Comparison of ENCODE assay signal across 9 mouse cellular contexts in genomic region chr11:45959598-45959997, GRCm38 (mm10). TPM values are rescaled to one million over a fixed set of nuclear protein-coding genes. Genes with fewer than 3 reads are reported as not detected.
DNase-seq lines count a peak whose midpoint lies in the region; ATAC-seq lines count a peak whose summit lies in the region.
"Had no signal": no experiment of that assay in that cellular context is flagged by ENCODE, and none has a peak within 500 bp of the region (broad histone marks: within the 10 kb centered on the region; RNA-seq: fewer than 3 reads in every experiment).

No protein-coding gene starts in this region.

- H3K4me1 ChIP-seq in midbrain, embryonic 11.5 days (ENCODE audit: control insufficient read depth, insufficient read depth, low read length) = no peaks in the 10 kb centered on the region
- H3K4me1 ChIP-seq in midbrain, embryonic 15.5 days = peaks cover 4% of the 10 kb centered on the region
- peaks cover 3% of the 10 kb centered on the region; the same call in 1 of the 2 replicates for H3K4me1 ChIP-seq in neural tube, embryonic 15.5 days

- intact Hi-C loops in gastrocnemius, postnatal 14 days (cut with DNase I; ENCODE audit: low total_unique reads) = no loop called here
- intact Hi-C loops in gastrocnemius, postnatal 36 days (cut with DNase I) = loop anchor here (10.0 kb wide), 1 partner anchor 165 kb away; no protein-coding TSS in a partner anchor

- H3K36me3 ChIP-seq in midbrain, embryonic 11.5 days (ENCODE audit: control insufficient read depth, insufficient read depth, low read length) = no peaks in the 10 kb centered on the region
- no peaks in the 10 kb centered on the region for H3K36me3 ChIP-seq in midbrain, embryonic 15.5 days (replicated peaks)
- no peaks in the 10 kb centered on the region for H3K36me3 ChIP-seq in neural tube, embryonic 15.5 days
- H3K36me3 ChIP-seq: lung, embryonic 15.5 days had no signal

- H3K27me3 ChIP-seq in midbrain, embryonic 11.5 days (ENCODE audit: control insufficient read depth, insufficient read depth, low read length) = no peaks in the 10 kb centered on the region
- H3K27me3 ChIP-seq in midbrain, embryonic 15.5 days (replicated peaks) = no peaks in the 10 kb centered on the region
- no peaks in the 10 kb centered on the region for H3K27me3 ChIP-seq in neural tube, embryonic 15.5 days (replicated peaks)
- H3K27me3 ChIP-seq: lung, embryonic 15.5 days had no signal

- no peak overlapping the region for H3K27ac ChIP-seq in midbrain, embryonic 11.5 days (ENCODE audit: low read depth, low read length)
- H3K27ac ChIP-seq in midbrain, embryonic 15.5 days = no peak overlapping the region
- H3K27ac ChIP-seq in neural tube, embryonic 15.5 days (replicated peaks) = no peak overlapping the region
- H3K27ac ChIP-seq: lung, embryonic 15.5 days had no signal

- ATAC-seq in midbrain, embryonic 11.5 days (ENCODE audit: low FRiP score) = no peak
- ATAC-seq in midbrain, embryonic 15.5 days (replicated peaks) = no peak
- no peak for ATAC-seq in neural tube, embryonic 15.5 days (ENCODE audit: low FRiP score)

- 77% methylated on average over 3 of the region's 3 CpGs for WGBS in midbrain, embryonic 11.5 days
- 78% methylated on average over 3 of the region's 3 CpGs for WGBS in midbrain, embryonic 15.5 days
- WGBS in neural tube, embryonic 15.5 days = 87% methylated on average over 3 of the region's 3 CpGs

- no peaks in the 10 kb centered on the region for H3K9me3 ChIP-seq in midbrain, embryonic 11.5 days (ENCODE audit: control insufficient read depth, low read length)
- H3K9me3 ChIP-seq in midbrain, embryonic 15.5 days = no peaks in the 10 kb centered on the region
- no peaks in the 10 kb centered on the region for H3K9me3 ChIP-seq in neural tube, embryonic 15.5 days (replicated peaks)
- H3K9me3 ChIP-seq: lung, embryonic 15.5 days had no signal

- H3K9ac ChIP-seq in midbrain, embryonic 11.5 days (ENCODE audit: low read length) = no peak overlapping the region
- no peak overlapping the region for H3K9ac ChIP-seq in midbrain, embryonic 15.5 days
- no peak overlapping the region for H3K9ac ChIP-seq in neural tube, embryonic 15.5 days (replicated peaks)
- H3K9ac ChIP-seq: lung, embryonic 15.5 days had no signal

- DNase-seq in gastrocnemius, postnatal 10 days = peak; percentile 24
- no peak for DNase-seq in gastrocnemius, postnatal 14 days
- peak; percentile 86 for DNase-seq in midbrain, embryonic 11.5 days (ENCODE audit: low spot score, missing footprints)
- peak; percentile 65 for DNase-seq in NIH3T3 (ENCODE audit: low read depth)
- peak; percentile 70 for DNase-seq in naive thymus-derived CD4-positive, alpha-beta T cell, adult 2 months (ENCODE audit: low read depth)
- DNase-seq in gastrocnemius, postnatal 36 days = no peak

- no peak overlapping the region for H3K4me3 ChIP-seq in midbrain, embryonic 11.5 days (ENCODE audit: low read depth, low read length)
- no peak overlapping the region for H3K4me3 ChIP-seq in midbrain, embryonic 15.5 days
- H3K4me3 ChIP-seq in neural tube, embryonic 15.5 days (replicated peaks) = no peak overlapping the region
- H3K4me3 ChIP-seq: lung, embryonic 15.5 days had no signal

- H3K4me2 ChIP-seq in midbrain, embryonic 11.5 days = no peak overlapping the region
- H3K4me2 ChIP-seq in midbrain, embryonic 15.5 days = no peak overlapping the region
- H3K4me2 ChIP-seq in neural tube, embryonic 15.5 days = no peak overlapping the region
- H3K4me2 ChIP-seq: lung, embryonic 15.5 days had no signal

RNA-seq across cellular contexts. Expression of gene Thg1l, which starts 4.3 kb away (rescaled TPM):
- 10 to 100 TPM in 1 of 2 experiments, 1 to 10 TPM in 1; 6.2 to 11.3 TPM for total RNA-seq in gastrocnemius, postnatal 10 days (2021)
- total RNA-seq in gastrocnemius, postnatal 14 days (2021) = 1 to 10 TPM; 5.4 to 5.7 TPM
- polyA plus RNA-seq in midbrain, embryonic 11.5 days (2014; fragmentation: Nextera tagmentation; extraction: Ambion mirVana) = 14.6 and 14.7 TPM in 2 replicates
- polyA plus RNA-seq in midbrain, embryonic 15.5 days (2015; fragmentation: Nextera tagmentation; extraction: Ambion mirVana) = 10.1 and 10.2 TPM in 2 replicates
- 9.4 and 10.5 TPM in 2 replicates for polyA plus RNA-seq in neural tube, embryonic 15.5 days (2015; fragmentation: Nextera tagmentation; extraction: Ambion mirVana)
- 1 to 10 TPM; 2.8 to 3.1 TPM for total RNA-seq in gastrocnemius, postnatal 36 days (2021)

RNA-seq across cellular contexts. Expression of gene Lsm11, which starts 14.9 kb away (rescaled TPM):
- total RNA-seq in gastrocnemius, postnatal 10 days (2021) = 1 to 10 TPM; 3.7 to 4.1 TPM
- total RNA-seq in gastrocnemius, postnatal 14 days (2021) = 1 to 10 TPM; 3.0 to 3.1 TPM
- 10.8 and 13.0 TPM in 2 replicates for polyA plus RNA-seq in midbrain, embryonic 11.5 days (2014; fragmentation: Nextera tagmentation; extraction: Ambion mirVana)
- 23.5 and 26.1 TPM in 2 replicates for polyA plus RNA-seq in midbrain, embryonic 15.5 days (2015; fragmentation: Nextera tagmentation; extraction: Ambion mirVana)
- polyA plus RNA-seq in neural tube, embryonic 15.5 days (2015; fragmentation: Nextera tagmentation; extraction: Ambion mirVana) = 22.5 and 24.5 TPM in 2 replicates
- 1 to 10 TPM; 2.0 to 2.7 TPM for total RNA-seq in gastrocnemius, postnatal 36 days (2021)

RNA-seq across cellular contexts. Expression of gene Sox30, which starts 20.5 kb away (rescaled TPM):
- total RNA-seq in gastrocnemius, postnatal 10 days (2021) = under 1 TPM in 1 of 2 experiments, not detected in 1; 0.07 TPM
- total RNA-seq in gastrocnemius, postnatal 14 days (2021) = under 1 TPM in 1 of 2 experiments, not detected in 1; 0.06 TPM
- polyA plus RNA-seq in midbrain, embryonic 11.5 days (2014; fragmentation: Nextera tagmentation; extraction: Ambion mirVana) = 0.18 and 0.21 TPM in 2 replicates
- polyA plus RNA-seq in midbrain, embryonic 15.5 days (2015; fragmentation: Nextera tagmentation; extraction: Ambion mirVana) = 0.18 and 0.23 TPM in 2 replicates
- polyA plus RNA-seq in neural tube, embryonic 15.5 days (2015; fragmentation: Nextera tagmentation; extraction: Ambion mirVana) = 0.12 and 0.27 TPM in 2 replicates
- total RNA-seq in gastrocnemius, postnatal 36 days (2021) = not detected

Comparison
In these comparisons a context has a peak if more than half of its experiments do, and no peak if none do; other contexts are left out.
1. DNase-seq: peak in gastrocnemius, postnatal 10 days (single experiment), midbrain, embryonic 11.5 days (single experiment), NIH3T3 (single experiment) and naive thymus-derived CD4-positive, alpha-beta T cell, adult 2 months (single experiment); none in gastrocnemius, postnatal 14 days (single experiment) and gastrocnemius, postnatal 36 days (0 of 2).